Mouse (Mus musculus) kidney, postnatal 4 days (tissue): ENCODE data around the gene Pde8a.
"Not testable (repeated sequence)": the region's sequence is repeated elsewhere in the genome, so short reads cannot be mapped to it uniquely, and the experiment has no call there.

Experiments
- DNase-seq, 2 experiments: peaks; one replicate each; pipeline ENCODE4 v3.0.0; 2021; ENCODE audit warnings: mixed read lengths in 2 of 2

Pde8a gene

DNA sequence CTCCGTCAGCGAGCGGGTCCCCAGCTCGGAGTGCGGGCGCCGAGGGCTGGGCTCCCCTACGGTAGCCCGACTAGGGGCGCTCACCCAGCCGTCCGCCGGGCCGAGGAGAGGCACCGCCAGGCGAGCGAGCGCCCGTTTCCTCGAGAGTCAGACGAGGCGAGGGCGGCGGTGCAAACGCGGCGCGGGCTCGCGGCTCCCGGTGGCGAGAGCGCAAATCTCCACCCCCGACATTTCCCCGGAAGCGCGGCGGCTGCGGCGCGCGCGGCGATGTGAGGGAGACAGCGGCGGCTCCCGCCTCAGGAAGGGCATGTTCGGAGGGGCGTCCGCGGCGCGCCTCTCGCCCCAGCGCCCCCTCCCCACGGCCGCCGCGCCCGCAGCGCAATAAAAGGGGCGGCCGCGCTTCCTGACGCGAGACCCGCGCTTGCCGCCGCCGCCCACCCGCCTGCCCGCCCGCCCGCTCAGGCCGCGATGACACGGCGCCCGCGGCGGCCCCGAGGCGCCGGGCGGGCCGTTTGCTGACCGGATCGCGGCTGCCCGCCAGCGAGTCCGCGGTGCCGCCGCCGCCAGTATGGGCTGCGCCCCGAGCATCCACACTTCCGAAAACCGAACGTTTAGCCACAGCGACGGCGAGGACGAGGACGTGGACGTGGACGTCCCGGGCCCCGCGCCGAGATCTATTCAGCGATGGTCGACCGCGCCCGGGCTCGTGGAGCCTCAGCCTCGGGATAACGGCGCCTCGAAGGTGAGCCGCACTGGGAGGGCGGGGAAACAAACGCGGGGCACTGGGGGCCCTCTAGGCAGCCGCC, at the start of gene Pde8a:
TSS of gene Pde8a (plus strand) at position 250 of the 806 bp plus-strand sequence.
- DNase-seq, result peak; percentile 36 to 58

DNA sequence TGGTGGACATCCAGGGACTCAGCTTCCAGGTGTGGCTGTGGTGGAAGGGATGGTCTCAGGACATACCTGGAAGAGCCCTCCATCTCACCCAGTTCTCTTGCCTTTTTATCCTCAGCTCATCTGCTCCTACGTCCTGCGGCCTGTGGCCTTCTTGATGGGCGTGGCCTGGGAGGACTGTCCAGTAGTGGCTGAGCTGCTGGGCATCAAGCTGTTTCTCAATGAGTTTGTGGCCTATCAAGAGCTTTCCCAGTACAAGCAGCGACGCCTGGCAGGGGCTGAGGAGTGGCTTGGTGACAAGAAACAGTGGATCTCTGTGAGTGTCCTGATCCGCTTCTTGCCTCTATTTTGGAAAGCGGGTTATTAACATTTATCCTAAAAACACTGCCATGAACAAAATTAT, 49.0 kb upstream of the Pde8a start:
- no peak for DNase-seq

DNA sequence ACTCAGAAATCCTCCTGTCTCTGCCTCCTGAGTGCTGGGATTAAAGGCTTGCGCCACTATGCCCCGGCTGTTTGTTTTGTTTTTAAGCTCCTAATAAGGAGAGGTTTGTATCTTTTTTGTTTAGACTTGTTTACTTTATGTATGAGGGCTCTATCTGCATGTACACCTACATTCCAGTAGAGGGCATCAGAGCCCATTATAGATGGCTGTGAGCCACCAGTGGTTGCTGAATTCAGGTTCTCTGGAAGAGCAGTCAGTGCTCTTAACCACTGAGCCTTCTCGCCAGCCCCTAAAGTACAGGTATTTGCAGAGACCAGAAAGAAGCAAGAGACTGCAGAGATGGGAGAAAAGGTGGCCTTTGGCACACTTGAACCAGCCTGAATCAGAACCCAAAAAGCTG, 46.3 kb upstream of the Pde8a start:
- peak; percentile 27 to 49 for DNase-seq

DNA sequence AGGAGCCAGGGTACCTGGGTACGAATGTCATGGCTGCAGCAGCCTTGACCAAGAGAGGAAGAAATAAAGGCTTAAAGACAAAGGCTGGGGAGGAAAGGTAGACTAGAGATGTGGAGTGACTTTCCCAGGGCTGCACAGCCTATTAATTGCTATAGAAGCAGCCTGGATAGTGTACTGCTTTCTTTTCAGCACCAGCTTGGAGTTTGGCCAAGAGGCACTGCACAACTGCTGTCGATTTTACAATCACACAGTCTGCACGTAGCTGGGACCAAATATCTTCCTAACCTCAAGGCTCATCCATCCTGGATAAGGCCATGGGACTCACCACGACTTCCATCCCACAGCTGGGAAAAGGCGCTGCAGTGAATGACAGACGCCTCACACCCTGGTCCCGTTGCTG, 44.0 kb upstream of the Pde8a start:
- DNase-seq, result no peak

DNA sequence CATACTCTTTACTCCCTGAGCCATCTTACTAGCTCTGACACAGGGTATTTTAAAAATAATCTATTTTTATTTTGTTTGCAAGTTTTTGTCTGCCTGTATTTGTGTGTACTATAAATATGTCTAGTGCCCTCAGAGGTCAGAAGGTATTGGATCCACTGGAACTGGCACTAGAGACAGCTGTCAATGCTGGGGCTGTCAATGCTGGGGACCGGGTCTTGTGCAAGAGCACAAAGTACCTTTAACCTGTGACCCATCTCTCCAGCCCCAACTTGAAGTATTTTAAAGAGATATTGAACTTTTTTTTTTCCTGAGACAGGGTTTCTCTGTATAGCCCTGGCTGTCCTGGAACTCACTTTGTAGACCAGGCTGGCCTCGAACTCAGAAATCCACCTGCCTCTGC, 39.5 kb upstream of the Pde8a start:
- no peak for DNase-seq

DNA sequence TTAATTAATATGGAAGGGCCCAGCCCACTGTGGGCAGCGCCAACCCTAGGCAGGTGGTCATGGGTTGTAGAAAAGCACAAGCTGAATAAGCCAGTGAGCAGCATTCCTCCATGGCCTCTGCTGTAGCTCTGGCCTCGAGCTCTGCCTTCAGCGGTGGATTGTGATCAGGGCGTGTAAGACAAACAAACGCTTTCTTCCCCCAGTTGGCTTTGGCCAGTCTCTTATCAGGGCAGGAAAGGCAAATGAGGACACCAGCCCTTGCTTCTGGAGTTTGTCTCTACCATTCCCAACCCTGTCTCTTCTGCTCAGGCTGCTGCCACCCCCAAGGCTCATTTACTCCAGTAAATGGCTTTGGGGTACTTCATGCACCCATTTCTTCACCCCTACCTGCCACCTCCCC, 38.7 kb upstream of the Pde8a start:
- DNase-seq, result no peak

DNA sequence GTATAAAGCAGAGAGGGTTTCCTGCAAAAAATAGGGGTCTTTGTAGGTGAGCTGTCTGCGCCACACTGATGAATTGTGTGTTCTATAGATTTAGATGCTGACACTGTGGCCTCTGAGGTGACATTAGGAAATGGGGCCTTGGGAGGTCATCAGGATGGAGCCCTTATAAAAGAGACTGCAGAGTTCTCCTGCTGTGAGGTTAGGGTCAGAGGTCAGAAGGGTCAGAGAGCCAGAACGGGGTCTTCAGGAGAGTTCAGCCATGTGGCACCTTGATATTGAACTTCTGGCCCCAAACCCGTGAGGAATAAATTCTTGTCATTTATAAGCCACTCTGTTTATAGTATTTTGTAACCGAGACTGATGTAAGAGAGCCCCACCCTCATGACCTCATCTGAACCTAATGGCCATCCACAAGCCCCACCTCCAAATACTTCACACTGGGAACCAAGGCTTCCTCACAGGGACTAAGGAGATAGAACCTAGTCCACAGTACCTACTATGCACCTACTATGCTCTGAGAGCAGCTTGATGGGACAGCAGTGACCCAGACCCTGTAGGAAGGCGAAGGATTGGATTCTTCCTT, 37.1 kb upstream of the Pde8a start:
- no peak for DNase-seq

DNA sequence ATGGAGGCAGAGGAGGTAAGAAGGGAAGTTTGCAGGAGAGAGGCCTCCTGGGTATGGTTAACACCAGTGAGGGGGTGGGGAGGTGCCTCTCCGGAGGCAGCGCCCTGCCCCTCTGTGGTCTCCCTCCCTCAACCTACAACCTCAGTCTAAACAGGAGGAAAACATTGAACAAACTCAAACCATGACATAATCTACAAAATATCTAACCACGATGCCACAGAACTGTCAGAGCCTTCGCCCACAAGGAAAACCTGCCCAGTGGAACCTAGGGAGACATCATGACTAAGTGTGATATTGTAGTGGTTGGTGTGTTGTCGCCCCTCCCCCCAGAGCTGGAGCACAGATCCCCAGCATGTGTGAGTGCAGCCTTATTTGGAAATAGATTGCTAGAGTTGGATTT, 33.9 kb upstream of the Pde8a start:
- no peak for DNase-seq

DNA sequence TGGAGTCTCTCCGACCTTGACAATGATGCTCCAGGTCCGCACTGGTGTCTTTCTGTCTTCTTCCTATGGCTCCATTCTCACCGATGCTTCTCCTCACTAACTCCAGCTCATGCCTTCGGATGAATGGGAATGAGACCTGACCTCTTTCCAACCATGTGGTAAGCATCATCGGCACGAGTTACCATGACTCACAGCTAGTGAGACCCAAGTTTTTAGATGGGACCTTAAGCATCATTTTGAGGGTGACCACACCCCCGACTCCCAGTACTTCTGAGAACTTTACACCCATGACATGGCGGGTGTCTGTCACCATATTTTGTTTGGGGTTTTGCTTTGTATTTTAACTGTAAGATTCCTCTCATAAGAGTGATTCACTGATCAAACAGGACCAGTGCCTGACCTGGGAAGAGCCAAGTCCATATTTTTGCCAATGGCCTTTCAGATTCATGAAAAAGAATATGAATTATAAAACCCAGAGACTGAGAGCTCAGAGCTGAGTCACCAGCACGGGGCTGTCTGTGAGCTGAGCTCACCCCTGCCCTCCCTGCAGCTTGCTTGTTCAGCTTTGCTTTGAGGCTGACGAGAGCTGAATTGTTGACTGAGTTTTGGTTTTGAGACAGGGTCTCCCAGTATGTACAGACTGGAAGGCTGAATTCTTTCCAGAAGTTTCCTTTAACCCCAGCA, 30.8 kb upstream of the Pde8a start:
- DNase-seq, result no peak

DNA sequence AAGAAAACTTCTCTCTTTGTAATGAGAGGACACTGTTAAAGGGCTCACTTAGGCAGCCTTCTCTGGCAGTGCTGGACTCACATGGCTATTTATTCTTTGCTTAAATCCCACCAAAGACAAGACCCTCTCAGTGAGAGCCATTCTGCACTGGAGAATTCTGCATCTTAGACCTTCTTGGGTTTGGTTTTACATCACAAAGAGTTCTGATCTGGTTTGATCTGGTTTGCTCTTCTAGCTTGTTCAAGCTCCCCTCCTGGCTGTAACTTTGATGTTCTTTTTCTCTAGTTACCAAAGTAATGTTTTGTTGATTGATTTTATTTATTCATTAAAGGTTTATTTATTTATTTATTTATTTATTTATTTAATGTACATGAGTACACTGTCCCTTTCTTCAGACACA, 30.2 kb upstream of the Pde8a start:
- no peak for DNase-seq

DNA sequence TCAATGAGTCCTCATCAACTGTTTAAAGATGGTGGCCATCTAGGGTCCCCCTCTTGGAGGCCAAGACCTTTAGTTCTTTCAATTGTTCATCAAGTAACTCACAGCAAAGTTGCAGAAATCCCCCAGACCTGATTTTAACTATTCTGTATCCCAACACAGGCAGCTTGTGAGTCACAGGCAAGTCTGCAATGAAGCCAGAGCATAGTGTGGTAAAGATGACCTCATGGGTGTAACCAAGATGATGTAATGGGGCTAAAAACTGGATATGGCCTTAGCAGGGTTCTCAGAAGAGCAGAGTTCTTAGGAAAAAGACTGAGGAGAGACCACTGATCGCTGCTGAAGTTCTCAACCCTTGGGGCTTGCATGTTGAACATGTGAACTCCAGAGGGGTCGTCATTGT, 29.3 kb upstream of the Pde8a start:
- DNase-seq, result no peak

DNA sequence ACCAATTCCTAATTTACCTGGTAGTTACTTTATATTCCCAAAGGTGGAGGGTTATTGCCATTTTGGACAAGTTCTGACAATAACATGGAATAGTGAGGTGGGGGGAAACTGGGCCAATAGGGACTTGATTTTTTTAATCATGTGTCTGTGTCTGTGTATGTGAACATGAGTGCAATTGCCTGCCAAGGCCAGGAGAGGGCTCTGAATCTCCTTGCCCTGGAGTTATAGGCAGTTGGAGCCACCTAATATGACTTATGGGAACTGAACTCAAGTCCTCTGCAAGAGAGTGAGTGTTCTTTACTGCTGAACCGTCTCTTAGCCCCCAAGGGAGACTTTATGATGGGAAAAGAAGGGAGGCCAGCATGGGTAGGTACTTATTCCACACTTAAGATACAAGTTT, 28.7 kb upstream of the Pde8a start:
- DNase-seq, result no peak

DNA sequence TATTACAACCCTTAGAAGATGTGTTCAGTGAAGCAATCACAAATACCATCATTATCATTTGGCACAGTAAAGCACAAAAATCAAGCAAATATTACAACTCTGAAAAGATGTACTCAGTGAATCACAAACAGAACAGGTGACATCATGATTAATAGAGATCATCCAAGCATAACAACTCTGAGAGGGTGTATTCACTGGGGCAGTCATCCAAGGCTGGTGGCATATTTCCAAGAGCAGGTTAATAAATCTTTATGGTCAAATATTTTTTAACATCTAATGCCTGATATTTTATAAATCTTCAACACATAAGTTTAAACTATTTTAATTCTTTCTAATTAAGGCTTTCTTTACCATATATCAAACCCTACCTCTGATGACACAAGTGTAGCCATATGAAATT, 27.4 kb upstream of the Pde8a start:
- peak; percentile 48 to 58 for DNase-seq

DNA sequence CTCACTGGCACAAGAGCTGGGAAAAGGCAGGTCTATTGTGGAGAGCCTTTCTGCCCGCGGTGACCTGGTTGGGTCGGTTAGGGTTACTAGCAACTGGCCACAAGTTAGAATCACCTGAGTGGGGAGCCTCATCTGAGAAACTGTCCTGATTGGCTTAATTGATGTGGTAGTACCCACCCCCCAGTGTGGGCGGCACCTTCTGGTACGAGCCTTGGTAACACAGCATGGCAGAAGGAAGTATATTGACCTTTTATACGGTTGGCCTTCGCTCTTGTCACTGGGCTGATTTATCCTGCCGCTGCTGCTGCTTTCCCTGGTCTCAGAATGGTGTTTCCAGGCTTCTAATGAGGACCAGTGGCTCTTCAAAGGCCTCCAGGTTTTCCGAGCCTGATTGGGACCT, 24.2 kb upstream of the Pde8a start:
- no peak for DNase-seq

DNA sequence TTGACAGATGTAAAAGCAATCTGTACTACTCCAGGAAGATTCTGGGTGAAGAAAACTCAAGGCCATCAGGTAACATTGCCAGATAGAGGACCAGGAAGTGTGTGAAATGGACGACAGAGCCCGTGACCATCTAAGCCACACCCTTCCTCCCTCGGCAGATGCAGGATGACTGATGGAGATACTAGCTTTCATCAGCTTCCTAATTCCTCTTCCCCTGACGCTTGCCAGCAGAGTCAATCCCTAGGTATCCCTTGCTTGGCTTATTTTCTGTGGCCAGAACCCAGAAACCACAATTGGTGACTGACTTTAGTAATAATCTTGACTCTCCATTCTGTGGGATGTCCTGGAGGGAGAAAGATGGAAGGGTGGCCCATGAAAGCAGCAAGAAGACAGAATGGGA, 17.9 kb upstream of the Pde8a start:
- no peak for DNase-seq

DNA sequence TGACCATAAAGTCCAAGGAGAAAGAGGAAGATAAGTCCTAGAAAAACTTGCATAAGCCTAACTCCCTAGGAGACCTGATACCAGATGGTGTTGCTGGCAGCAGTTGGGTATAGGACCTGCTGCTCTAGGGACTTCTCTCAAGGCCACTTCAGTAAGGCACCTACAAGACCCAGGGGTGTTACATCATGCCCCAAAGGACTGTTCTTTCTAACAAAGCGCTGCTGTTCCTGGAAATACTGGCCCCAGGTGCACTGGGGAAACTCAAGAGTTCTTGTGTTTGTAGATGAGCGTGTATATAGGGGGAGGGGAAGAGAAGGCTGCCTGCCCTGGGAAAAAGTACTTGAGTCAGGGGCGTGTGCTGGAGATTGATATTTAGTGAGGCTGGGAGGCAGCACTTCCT, 16.6 kb upstream of the Pde8a start:
- DNase-seq, result no peak

DNA sequence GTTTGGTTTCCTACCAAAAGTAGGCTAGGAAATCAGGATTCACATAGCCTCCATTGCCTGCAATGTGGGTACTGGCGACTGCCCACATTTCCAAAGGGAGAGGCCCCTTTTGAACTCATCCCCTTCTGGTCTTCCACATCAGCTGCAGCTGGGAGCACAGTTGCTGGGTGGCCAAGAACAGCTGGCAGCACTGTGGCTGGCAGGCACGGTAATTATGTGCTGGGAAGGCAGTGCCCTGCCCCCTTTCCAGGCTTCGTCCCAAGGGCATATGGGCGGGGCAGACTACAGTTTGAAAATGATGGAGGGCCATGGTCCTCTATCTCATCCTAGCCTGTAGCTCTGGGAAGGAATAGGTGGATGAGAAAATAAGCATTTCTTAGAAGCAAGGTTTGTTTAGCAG, 14.9 kb upstream of the Pde8a start:
- DNase-seq, result peak; percentile 34 to 37

DNA sequence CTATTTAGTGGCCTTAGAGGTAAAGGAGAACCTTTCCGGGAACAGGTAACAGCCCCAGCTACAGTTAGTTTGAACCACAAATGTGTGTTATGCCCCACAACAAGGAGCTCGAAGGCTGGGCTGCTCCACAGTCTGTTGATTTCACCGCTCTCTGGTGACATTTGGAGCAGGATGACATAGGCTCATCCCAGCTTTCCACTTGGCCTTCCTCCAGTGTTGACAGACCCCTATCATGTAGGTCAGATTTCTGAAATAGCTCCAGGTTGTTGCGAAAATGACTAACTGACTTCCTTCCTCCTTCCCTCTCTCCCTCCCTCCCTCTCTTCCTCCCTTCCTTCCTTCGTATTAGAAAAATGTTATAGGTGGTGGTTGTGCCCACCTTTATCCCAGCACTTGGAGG, 14.3 kb upstream of the Pde8a start:
- peak in 1 of 2 experiments; percentile 20 for DNase-seq

DNA sequence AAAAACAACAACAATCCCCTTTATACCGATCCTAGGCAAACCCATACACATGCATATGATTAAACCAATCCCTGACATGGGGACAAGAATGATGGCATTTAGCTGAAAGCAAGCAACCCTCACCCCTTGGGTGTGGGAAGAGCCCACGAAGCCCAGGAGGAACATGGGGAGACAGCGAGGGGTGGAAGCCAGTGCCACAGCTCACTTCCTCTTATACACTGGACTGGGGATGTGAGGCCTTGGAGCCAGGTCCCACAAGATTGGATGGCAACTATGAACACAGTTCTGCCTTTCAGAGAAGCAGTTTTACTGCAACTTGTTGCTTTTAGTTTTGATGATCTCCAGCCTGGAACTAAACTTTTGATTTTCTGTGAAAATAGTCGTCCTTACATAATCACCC, 13.6 kb upstream of the Pde8a start:
- DNase-seq, result no peak

DNA sequence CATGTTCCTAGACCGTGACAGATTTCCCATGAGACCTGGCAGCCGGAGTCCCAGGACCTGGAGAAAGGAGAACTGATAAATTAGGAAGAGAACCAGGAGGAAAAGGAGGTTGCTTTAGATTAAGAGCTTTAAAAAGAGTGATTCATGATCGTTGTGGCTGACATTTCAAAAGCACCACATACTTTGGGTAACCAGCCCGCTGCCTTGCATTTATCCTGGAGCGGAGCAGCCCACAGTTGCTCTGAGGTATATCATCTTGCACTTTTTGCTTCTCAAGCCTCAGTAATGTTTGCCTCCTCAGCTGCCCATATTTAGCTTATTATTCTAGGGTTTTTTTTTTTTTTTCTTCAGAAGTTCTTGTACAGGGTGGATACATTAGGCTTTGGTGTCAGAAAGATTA, 11.0 kb upstream of the Pde8a start:
- no peak for DNase-seq

DNA sequence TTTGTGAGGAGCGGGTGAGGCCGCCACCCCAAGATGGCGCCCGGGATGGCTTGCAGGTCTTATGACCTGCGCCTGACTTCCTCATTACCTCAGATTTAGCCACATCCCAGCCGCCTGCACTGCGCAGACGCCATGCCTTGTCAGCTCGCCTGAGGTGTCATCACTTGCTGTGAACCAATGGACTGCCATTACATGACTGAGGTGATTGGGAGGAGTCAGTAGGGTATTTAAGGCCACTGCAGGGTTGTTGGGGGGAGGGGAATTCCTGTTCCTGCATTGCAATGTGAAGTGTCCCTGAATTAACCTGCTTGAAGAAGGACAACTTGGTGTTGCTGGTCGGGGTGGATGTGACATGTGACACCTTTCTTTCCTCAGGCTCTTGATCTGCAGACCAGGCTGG, 9.8 kb upstream of the Pde8a start:
- not testable (repeated sequence) for DNase-seq

DNA sequence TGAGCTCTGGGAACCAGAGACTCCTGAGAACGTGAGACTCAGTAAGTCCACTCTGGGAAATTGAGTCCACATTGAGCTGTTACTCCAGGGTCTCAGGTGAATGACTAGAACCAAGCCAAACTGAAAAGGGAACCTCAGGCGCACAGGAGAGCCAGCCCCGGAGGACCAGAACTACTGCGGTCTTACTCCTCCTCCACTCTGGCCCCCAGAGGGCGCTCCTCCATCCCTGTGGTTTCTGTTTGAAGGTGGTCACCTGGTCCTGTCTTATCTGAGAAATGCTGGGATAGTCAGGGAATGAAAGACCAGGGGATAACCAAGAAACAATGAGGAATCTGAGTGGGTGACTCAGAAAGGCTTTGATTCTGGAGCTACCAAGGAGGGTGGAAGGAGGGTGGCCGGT, 4.5 kb upstream of the Pde8a start:
- peak; percentile 87 to 90 for DNase-seq

DNA sequence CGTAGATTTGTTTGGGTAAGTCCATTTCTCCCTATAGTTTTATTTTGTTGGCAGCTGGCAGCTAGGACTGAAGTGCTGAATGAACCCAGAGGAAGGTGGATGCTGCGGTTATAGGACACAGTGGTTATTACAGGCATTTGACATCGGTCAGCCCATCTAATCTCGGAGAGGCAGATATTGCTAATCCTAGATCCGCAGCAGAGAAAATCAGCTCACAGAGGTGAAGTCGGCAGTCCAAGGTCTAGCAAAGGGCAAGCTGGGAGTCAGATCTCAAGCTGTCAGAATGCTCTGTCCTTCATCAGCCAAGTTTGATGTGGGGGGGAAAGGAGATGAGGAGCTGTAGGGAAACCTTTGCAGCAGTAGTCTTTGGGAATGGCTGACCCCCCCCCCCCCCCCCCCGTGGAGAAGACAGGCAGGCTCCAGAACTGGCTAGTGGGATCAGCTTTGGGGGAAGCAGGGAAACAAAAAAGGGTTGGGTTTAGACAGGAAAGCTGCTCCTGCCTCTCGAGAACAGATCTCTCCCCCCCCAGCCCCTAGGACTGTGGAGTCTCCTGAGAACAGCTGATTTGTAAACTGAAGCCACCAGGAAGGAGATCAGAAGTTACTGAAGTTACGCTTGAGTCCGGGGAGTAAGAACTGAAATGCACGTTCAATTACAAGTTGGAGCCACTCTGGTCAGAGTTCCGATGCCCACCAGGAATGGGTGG, 3.3 kb upstream of the Pde8a start:
- DNase-seq, result no peak

DNA sequence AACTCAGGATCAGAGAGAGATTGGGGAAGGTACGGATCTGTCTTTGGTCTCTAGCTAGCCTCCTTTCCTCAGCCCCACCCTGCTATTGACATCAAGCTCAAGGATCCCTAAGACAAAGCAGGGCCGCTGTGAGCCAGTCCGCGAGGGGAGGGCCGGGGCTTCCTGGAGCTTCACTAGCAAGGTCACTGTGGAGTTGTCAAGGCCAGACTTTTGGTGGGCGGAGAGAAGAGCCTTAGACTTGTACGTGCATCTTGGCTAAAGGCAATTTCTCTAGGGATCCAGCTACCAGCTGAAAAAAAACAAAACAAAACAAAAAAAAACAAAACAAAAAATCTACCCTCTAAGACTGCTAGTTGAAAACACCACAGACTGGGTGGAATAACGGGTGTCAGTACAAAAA, 1.6 kb upstream of the Pde8a start:
- DNase-seq, result peak in 1 of 2 experiments; percentile 56
